Mouse (Mus musculus) left cerebral cortex, postnatal 25 days (tissue): ENCODE data around the gene Bcl2. TPM values are rescaled to one million over a fixed set of nuclear protein-coding genes. Genes with fewer than 3 reads are reported as not detected.
"Not testable (repeated sequence)": the region's sequence is repeated elsewhere in the genome, so short reads cannot be mapped to it uniquely, and the experiment has no call there.

Experiments
- DNase-seq, 2 experiments: peaks; one replicate each; pipeline ENCODE4 v3.0.0; 2022; ENCODE audit warnings: low spot score in 2 of 2, mixed read lengths in 1 of 2
- intact Hi-C: fragments of 180-260 bp; cut with DNase I; formaldehyde crosslinking; loops from one replicate; pipeline ENCODE4 v1.15.1; 2025
- total RNA-seq, 2 experiments: library from RNA; stranded (reverse); gene quantifications; 2 replicates each; pipeline ENCODE4 v1.2.3; 2021

Gene Bcl2
- 10 to 100 TPM; 15.5 to 16.1 TPM for total RNA-seq

DNA sequence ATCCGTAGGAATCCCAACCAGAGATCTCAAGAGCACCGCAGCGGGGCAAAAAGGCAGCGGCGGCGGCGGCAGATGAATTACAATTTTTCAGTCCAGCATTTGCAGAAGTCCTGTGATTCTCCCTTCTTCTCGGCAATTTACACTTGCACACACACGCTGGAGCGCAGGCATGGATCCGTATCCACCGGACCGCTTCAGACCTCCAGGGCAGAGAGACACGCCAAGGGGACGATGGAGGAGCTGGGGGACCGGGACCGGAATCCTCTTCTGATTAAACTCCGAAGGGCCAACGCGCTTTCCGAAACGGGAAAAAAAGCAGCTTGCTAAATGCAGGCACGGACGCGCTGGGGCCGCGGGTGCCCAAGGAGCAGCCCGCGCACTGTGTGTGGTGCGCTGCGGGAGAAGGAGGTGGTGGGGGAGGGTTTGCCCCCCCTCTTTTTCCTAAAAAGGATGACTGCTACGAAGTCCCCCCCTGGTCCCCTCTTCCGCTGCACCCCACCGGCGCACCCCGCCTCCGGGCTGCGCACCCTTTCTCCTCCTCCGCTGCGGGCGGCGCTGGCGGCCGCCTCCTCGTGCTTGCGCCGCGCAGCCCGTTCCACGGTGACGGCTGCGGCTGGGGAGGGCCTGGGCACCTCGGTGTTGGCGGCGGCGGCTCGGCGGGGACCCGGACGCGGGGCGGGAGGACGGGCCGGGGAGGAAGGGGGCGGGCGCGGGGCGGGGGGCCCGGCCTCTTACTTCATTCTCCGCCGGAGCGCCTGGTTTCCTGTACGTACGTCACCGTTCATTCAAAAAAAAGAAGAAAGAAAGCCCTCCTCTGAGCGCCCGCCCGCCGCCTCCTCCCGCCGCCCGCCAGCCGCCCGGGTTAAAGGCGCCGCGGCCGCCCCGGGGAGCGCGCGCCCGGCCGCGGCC is at the start of gene Bcl2:
TSS of gene Bcl2 (minus strand) at position 654 of the 909 bp plus-strand sequence.
- intact Hi-C loops: loop anchor here (1.0 to 10.0 kb wide), 7 partner anchors 45 to 722 kb away; partner anchors contain the start of genes Kdsr, Phlpp1 and Zcchc2
- DNase-seq: peak; percentile 74 to 77

DNA sequence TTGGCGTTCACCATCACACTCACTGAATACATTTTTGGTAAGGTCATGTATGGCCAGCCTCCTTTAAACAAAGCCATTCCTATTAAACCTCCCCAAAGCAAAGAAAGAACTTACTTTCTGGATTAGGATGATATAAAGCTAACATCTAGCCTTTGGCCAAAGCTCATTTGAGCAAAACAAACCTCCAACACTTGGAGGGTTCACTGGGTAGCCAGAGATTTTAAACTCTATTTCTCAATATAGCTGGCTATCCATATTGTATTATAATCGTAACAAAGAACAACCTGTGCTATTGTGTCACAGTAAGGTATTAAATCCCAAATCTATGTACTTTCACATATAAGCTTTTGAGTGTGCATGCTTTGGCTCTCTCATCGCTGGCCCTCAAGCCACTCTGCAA is 46.7 kb upstream of the Bcl2 start:
- intact Hi-C loops: loop anchor here (5.0 kb wide), 1 partner anchor 37 kb away; the partner anchor contains the start of gene Vps4b
- no peak for DNase-seq

DNA sequence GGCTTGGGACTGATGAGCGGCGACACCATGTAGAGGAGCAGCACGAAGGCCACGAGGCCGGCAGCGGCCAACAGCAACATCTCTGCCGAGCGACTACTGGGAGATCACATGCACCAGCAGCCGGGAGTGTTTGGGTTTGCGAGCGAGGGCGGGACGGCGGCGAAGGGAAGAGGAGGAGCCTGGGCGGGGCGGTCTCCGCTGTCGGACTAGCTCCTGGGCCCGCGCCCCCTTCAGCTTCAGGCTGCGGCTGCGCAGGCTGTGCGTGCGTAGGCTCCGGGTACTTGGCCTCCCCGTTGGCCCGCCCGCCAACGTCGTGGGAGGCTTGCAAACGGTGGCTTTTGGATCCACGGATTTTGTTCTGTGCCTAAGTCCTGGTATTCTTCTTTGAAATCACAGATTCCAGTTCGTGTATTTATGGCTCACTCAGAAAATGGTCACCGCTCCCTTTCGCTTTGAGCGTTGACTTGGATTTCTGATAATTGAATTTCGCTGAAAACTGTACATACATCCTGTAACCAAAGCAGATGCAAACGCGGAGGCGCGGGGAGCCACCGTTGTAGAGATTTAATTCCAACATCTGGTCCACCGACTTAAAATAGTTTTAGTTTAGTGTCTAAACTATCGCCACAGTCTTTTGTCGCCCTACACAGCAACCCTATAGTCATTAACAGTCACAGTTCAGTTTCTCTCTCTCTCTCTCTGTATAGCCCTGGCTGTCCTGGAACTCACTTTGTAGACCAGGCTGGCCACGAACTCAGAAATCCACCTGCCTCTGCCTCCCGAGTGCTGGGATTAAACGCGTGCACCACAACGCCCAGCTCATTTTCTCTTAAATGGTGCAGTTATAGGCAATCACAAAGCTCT is 45.7 kb upstream of the Bcl2 start, which contains the start of gene Kdsr:
TSS of gene Kdsr (minus strand) at position 156 of the 864 bp plus-strand sequence.
- intact Hi-C loops: loop anchor here (1.0 to 5.0 kb wide), 2 partner anchors 37 to 46 kb away; partner anchors contain the start of genes Bcl2 and Vps4b
- DNase-seq: peak; percentile 98 to 99

DNA sequence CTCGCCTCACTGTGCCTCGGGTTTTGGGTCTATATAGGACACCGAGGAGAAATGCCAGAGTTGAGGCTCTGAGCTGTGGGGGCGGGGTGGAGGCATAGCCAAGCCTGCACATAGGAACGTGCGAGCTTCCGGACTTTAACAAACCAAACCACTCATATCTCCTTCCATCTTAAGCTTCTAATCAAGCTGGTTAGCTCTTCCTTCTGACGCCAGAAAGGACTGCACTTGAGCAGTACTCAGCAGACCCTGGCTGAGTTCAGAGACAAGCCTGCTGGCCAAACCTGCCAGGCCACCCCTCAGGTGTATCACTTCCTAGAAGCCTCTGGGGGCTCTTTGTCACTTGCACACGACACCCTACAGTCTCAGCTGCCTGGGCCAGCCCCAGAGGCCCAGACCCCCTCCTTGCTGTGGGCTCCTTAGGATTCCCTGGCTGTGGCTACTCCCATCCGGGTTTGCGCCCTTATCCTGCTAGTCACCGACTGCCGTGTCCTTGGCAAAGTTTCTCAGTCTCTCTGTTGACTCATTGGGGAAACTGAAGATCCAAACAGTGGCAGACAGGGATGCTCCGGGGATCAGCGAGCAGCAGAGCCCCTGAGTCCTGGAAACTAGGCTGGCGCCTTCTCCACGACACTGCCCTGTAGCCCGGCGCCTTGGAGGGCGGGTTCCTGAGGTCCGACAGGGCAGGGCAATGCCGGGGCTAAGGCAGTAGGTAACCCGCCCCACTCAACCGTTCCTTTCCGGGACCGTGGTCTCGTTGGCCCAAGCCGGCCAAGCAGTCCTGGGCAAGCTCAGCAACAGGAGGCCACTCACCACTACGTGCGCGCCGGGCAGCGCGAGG is 44.9 kb upstream of the Bcl2 start:
- intact Hi-C loops: loop anchor here (1.0 kb wide), 1 partner anchor 45 kb away; the partner anchor contains the start of gene Bcl2
- peak; percentile 12 to 52 for DNase-seq

DNA sequence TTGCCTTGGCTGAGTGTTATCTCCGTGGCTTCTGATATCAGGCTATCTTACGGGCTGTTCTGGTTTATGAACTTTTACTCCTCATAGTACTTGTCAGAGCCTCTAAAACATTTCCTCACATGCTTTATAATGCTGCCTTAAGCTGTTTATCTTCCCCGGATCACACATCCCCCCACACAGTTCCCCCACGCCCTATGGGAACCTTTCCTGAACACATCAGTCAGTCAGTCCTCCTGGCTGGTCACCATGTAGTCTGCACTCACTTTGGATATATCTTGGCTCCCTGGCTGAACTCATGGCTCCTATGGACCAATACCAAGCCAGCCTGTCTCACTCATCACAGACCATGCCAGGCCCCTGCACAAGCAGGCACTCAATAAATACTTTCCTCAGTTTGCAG is 42.6 kb upstream of the Bcl2 start:
- no peak for DNase-seq
- intact Hi-C loops: no loop called here

DNA sequence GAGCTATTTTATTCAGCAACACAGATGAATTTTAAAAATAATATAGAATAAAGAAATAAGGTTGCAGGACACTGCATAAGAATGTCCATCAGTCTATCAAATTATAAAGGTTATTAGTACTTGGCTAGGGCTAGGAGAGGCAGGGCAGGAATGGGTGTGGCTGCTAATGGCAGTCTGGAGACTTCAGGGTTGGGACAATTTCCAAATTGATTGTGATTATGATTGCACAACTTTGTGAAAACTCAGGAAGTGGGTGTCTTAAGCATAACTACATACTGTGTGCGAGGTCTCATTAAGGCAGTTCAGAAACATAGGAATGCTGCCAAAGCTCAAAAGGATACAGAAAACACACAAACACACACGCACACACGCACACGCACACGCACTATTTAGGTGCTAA is 37.9 kb upstream of the Bcl2 start:
- no peak for DNase-seq
- intact Hi-C loops: no loop called here

DNA sequence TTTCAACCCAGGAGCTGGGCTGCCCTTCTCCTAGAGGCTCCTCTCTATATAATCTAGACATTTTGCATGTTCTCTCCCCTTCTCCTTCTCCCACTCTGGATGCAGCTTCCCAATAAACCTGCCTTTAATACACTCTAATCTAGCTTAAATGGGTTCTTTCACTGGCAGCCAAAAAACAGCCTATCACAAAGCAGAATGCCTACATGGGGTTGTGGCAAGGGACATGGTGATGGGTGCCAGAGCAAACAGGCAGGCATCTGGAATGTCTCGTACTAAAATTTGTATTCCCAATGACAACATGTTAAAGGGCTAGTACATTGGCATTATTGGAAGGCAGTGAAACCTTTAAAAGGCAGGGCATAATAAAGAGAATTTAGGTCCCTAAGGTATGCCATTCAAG is 36.6 kb upstream of the Bcl2 start:
- intact Hi-C loops: no loop called here
- no peak for DNase-seq

DNA sequence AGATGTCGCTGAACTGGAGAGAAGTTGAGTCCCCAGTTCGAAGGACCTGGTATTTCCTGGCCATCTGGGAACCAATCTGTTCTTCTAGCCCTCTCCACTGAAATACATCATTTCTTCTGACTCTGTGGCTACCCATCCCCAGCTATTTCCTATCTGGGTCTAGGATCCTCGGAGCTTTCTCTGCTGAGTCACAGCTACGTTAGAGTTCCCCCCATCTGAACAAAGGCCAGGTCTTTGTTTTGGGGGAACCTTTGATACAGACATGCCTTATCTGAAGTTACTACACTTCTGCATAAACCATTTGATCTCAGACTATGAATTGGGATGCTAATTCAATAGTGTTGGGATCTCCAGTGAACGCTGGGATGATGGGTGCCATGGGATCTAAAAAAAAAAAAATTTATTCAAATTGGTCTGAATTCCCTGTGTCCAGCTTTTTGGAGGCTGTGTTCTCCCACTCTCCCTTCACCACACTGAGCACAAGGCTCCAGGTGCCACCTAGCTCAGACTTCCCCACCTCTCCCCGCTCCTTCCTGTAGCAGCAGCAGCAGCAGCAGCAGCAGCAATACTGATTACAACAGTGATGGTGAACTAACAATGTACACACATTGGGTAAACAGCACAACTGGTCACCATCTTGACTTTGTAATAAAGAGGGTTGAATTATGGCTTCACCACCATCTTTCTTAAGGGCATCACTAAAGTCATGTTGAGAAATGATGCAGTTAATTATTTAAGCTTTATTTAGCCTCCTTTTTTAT is 34.7 kb upstream of the Bcl2 start:
- no peak for DNase-seq
- intact Hi-C loops: no loop called here

DNA sequence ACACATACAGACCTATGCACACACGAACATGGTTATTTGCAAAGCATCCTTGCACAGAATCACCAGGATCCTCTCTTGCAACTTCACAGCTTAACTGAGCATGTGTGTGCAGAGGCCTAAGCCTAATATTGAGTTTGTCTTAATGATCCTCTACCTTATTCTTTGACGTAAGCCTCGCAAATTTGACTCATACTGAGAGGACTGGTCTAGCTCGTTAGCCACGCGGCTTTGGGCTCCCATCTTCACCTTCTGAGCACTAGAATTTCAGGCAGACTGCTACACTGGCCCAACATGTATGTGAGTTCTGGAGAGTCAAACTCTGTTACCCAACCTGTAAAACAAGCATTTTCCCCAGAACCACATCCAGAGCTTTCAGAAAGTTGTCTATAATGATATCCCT is 28.9 kb upstream of the Bcl2 start:
- no peak for DNase-seq
- intact Hi-C loops: no loop called here

DNA sequence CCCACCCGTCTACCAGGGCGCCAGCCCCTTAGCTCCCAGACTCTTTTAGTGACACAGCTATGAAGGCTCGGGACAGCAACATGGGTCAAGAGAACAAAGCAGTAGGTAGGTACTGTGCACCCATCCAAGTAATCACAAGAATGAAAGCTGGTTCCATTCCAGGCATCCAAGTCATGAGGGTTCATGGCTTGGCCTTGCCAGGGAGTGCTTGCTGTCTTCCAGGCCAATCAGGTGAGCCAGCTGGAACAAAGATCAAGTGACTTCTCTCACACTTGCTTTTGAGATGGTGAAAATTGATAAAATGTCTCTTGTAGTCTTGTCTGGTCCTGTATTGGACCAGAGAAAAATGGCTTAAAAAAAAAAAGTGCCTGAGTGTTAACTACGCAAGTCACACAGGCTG is 26.7 kb upstream of the Bcl2 start:
- intact Hi-C loops: no loop called here
- DNase-seq: no peak

DNA sequence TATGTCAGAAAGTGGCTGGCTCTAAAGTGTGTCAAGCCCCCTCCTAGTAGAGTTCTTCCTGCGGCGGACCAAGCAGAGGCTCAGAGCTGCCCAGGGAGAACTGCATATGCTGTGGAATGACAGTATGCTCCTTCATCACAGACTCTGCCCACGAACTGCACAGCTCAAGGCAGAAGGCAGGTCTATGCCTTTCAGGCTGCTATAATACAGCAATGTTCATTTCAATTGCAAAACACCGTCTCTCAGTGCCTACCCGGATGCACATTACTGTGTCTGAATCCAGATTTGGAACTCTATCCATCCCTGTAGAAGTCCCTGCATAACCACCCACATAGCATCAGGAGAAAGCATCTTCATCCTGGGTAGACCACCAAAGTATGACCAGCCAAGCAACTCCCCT is 25.7 kb upstream of the Bcl2 start:
- intact Hi-C loops: loop anchor here (5.0 kb wide), 2 partner anchors 142 to 313 kb away; no protein-coding TSS in a partner anchor
- peak in 1 of 2 experiments; percentile 40 for DNase-seq

DNA sequence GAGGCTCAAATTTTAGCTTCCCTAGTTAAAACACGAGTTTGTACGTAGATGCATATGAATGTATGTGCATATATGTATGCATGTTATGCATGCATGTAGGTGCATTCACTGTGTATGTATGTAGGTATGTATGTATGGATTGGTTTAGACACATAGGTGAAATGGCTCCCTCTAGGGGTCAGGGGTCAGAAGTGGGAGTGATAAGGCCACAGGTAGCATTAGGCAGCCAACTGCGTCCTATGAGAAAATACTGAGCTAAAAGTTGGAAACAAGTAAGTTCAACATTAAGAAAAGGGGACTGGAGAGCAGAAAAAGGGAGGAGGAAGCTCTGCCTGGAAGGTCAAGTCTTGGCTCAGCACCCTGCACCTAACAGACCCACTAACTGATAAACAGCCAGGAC is 24.0 kb upstream of the Bcl2 start:
- DNase-seq: no peak
- intact Hi-C loops: loop anchor here (5.0 kb wide), 2 partner anchors 144 to 311 kb away; no protein-coding TSS in a partner anchor

DNA sequence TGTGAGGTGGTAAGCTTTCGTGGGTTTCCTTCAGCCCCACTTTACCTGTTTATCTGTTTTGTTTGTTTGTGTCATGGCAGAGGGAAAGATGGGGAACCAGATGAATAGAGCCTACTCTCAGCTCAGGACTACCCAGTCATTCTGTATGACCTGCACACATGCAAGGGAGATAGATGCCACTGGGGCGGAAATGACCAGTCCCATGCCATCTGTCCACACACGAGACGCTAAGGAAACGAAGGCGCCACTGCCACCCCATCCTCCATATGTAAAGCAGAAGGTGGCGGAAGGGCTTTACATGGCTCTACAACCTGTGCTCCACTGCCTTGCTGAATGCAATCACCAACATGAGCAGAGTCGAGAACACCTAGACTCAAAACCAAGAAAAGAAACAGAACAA is 22.1 kb upstream of the Bcl2 start:
- intact Hi-C loops: loop anchor here (5.0 kb wide), 2 partner anchors 146 to 309 kb away; no protein-coding TSS in a partner anchor
- no peak for DNase-seq

DNA sequence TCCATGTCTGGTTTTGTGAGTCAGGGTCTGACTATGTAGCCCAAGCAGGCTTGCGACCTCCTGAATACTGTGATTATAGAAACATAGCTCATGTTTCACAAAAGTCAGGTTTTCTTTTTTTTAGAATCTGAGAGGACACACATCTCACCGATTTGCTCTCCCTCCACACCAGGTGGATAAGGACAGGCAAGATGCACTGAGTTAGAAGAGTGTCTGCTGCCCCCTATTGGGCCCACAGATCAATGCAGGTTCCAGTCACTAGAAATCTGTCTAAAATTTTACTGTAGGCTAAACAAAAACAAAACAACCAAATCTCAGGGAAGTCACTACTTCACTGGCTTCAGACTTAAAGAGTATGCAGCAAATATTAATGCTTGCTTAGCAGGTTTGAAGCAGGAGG is 21.5 kb upstream of the Bcl2 start:
- intact Hi-C loops: loop anchor here (5.0 kb wide), 2 partner anchors 147 to 308 kb away; no protein-coding TSS in a partner anchor
- peak; percentile 36 to 55 for DNase-seq

DNA sequence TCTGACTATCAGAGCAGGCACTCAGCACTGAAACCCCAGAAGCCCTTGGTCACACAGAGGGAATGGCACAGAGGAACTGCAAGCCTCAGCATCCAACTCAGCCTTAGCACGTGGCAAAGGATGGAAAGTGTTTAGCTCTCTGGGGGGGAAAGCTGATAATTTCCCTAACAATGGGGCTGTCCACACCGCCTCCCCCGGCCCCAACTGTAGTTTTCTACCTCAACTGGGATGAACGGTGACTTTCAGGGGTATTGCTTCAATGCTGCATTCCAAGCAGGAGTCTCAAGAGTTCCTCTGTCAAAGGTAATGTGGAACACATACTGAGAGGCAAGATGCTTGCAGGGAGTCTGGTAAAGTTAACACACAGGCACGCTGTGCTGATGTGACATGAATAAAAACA is 8.0 kb upstream of the Bcl2 start:
- intact Hi-C loops: no loop called here
- no peak for DNase-seq

DNA sequence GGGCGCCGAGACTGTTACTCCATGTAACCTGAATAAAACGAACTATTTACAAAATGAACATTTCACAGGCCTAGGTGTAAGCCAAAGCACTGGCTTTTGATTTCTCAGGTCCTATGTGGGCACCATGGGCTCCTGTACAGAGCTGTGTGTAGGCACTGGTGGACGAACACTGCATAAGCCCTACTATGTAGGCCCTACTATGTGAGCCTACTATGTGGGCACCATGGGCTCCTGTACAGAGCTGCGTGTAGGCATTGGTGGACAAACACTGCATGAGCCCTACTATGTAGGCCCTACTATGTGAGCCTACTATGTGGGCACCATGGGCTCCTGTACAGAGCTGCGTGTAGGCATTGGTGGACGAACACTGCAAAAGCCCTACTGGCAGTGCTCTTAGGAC is 3.7 kb upstream of the Bcl2 start:
- not testable (repeated sequence) for DNase-seq
- intact Hi-C loops: loop anchor here (1.0 to 10.0 kb wide), 3 partner anchors 292 to 643 kb away; partner anchors contain the start of gene Phlpp1

DNA sequence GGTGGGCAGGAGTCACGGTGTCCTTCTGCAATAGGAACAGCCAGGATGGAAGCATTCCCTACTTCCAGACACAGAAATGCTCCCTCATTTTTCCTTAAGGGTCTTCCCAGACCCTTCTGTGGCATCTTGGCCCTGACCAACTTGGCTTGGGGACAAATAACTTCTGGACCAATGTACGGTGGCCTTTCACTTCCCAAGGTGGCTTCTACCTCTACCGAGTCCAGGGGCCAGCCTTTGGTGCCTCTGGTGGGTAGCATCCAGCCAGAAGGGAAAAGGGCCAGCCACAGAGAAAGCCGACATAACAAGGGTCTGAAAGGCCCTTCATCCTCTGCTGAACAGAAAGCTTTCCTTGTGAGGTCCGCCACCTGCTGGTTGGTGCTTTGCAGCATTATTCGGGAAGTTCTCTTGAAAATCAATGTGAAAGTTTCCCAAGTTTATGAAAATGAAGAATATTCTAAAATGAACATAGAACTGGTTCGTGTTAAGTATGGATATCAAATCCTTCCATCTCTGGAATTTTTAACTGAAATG is 3.1 kb upstream of the Bcl2 start:
- peak; percentile 74 to 84 for DNase-seq
- intact Hi-C loops: loop anchor here (1.0 to 10.0 kb wide), 3 partner anchors 292 to 642 kb away; partner anchors contain the start of gene Phlpp1

DNA sequence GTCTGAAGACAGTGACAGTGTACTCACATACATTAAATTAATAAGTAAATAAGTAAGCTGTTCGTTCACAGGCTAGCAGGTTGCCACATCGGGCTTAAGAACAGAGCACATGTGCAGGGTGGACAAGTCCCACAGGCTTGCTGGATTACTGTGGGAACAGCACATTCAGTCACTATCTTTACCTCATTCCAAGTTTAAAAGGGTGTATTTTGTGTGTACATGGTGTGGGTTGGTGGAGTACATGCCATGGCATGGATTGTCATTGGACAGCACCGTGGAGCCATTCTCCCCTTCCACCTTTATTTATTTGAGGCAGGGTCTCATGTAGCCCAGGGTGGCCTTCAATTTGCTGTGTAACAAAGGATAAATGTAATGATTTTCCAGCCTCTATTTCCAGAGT is 2.1 kb upstream of the Bcl2 start:
- no peak for DNase-seq
- intact Hi-C loops: loop anchor here (10.0 kb wide), 2 partner anchors 541 to 641 kb away; partner anchors contain the start of gene Phlpp1
